Mouse (Mus musculus) thymus, postnatal 0 days (tissue): Measurements from ENCODE around the gene Cox20. TPM values are rescaled to one million over a fixed set of nuclear protein-coding genes. Genes with fewer than 3 reads are reported as not detected.

Source experiments
- DNase-seq: peaks from one replicate; pipeline ENCODE4 v3.0.0-alpha.2; 2015; ENCODE audit warnings: low spot score
- microRNA-seq: library from miRNA; unstranded; fragments of <30 nt; microRNA quantifications from one replicate; pipeline ENCODE4, GENCODE M21; 2016; ENCODE audit warnings: borderline number of aligned reads
- polyA plus RNA-seq: library from polyadenylated mRNA; unstranded; fragments of >200 nt; fragmentation: Nextera tagmentation; extraction: Ambion mirVana; gene quantifications from 2 replicates; pipeline ENCODE4 v1.2.1, GENCODE M21; 2015

Gene Cox20
- polyA plus RNA-seq, 1 experiment from 2014 or later, result 195 TPM

GRCm38 (mm10) chr1:178351643-178352042, 32.7 kb downstream of the Cox20 start:
- no peak for DNase-seq

DNA sequence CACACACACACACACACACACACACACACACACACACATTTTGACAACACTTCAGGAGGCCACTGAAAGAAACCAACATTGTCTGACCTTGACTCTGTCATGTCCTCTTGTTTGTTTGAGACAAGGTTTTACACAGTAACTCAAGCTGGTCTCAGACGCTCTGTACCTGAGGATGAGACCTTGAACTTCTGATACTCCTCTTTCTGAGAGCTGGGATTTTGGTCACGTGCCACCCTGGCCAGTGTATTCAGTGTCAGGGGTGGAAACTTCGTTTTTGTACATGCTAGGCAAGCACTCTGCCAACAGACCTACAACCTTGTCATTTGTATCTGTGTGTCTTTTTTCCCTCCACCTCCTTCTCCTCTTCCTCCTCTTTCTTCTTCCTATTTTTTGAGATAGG, 35.6 kb downstream of the Cox20 start:
- DNase-seq, result no peak

- DNase-seq, result no peak
Measured at GRCm38 (mm10) chr1:178357776-178358710, 39.1 kb downstream of the Cox20 start.

GRCm38 (mm10) chr1:178360264-178360663, 41.3 kb downstream of the Cox20 start:
- no peak for DNase-seq

GRCm38 (mm10) chr1:178360702-178361101, 41.8 kb downstream of the Cox20 start:
- peak; percentile 19 for DNase-seq

DNA sequence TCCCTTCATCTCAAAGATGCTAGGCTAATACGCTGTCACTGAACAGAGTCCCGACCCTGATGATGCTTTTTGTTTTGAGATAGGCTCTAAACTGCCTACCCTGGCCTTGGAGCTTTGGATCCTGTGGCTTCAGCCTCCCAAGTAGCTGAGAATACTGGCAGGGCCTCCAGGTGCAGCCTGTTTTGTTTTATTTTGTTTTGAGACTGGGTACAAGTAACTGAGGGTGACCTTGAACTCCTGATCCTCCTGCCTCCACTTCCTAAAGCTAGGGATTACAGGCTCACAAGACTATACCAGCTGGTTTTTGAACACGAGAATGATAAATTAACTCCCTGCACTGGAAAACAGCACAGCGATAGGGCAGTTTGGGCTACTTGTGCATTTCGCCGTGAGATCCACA, 46.2 kb downstream of the Cox20 start:
- DNase-seq, result no peak

- DNase-seq, result no peak
Measured at GRCm38 (mm10) chr1:178368121-178368520, 49.2 kb downstream of the Cox20 start.

GRCm38 (mm10) chr1:178368548-178369271, 49.8 kb downstream of the Cox20 start:
- DNase-seq, result peak; percentile 92

DNA sequence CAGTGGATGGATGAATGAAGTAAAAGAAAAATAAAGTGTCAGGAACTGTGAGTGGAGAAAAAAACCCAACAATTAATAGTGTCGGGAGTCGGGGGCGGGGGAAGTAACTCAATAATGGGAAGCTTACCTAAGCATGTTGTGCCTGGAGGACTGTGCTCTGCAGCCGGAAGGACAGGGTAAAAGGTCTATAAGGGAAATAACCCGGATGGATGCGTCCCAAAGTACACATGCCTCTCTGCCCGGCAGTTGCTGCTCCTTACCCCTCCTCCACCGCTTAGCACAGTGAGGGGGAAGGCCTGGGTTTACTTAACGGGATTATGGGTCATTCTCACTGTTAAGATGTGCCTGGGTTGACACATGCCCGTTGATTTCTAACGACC, 50.3 kb downstream of the Cox20 start:
- peak; percentile 44 for DNase-seq

Small RNA genes lying within 50 kb of the gene (microRNA-seq; reads per million reads assigned to microRNA genes)
- not detected for gene Gm27458

Other genes starting within 250 kb of the Cox20 start
- 20.6 and 29.1 TPM in 2 replicates for gene Desi2, start 131.7 kb upstream of the Cox20 start, polyA plus RNA-seq
- 398 and 450 TPM in 2 replicates for gene Hnrnpu, start 18.7 kb downstream of the Cox20 start, polyA plus RNA-seq
- 6.3 and 7.2 TPM in 2 replicates for gene Efcab2, start 87.0 kb downstream of the Cox20 start, polyA plus RNA-seq
- 0.01 and 0.07 TPM in 2 replicates for gene Kif26b, start 210.0 kb downstream of the Cox20 start, polyA plus RNA-seq